Mouse (Mus musculus) kidney, postnatal 0 days (tissue): ENCODE results near the gene Cap2. TPM values are rescaled to one million over a fixed set of nuclear protein-coding genes. Genes with fewer than 3 reads are reported as not detected.

Source experiments
- ATAC-seq: fragments of 200-750 bp; cut with Nextera tagmentation; replicated peaks from 2 replicates; pipeline ENCODE4 v1.8.0; 2017; ENCODE audit warnings: low read depth, moderate number of reproducible peaks, moderate TSS enrichment, moderate library complexity; ENCODE audit not compliant: low FRiP score
- DNase-seq: peaks from one replicate; pipeline ENCODE4 v3.0.0-alpha.2; 2016; ENCODE audit warnings: low spot score
- H3K27ac ChIP-seq: fragments of 300-500 bp; sonication (generic); 2 replicates; pipeline ENCODE4 v1.5.1; 2014; ENCODE audit warnings: mild to moderate bottlenecking
- H3K27me3 ChIP-seq: fragments of 300-500 bp; sonication (generic); 2 replicates; pipeline ENCODE4 v1.6.1; 2014; ENCODE audit warnings: low read length, mixed read lengths; ENCODE audit not compliant: insufficient read depth
- H3K36me3 ChIP-seq: fragments of 300-500 bp; sonication (generic); 2 replicates; pipeline ENCODE4 v1.6.1; 2014; ENCODE audit warnings: low read length, mixed read lengths; ENCODE audit not compliant: insufficient read depth
- H3K4me1 ChIP-seq: fragments of 300-500 bp; sonication (generic); replicated peaks from 2 replicates; pipeline ENCODE4 v1.6.1; 2014; ENCODE audit warnings: antibody characterized with exemption, low read length, mixed read lengths; ENCODE audit not compliant: insufficient read depth
- H3K4me2 ChIP-seq: fragments of 300-500 bp; sonication (generic); 2 replicates; pipeline ENCODE4 v1.6.1; 2014; ENCODE audit warnings: mild to moderate bottlenecking, low read length, moderate library complexity, mixed read lengths
- H3K4me3 ChIP-seq: fragments of 300-500 bp; sonication (generic); replicated peaks from 2 replicates; pipeline ENCODE4 v1.5.1; 2014; ENCODE audit warnings: low read depth, low read length
- H3K9ac ChIP-seq: fragments of 300-500 bp; sonication (generic); 2 replicates; pipeline ENCODE4 v1.6.1; 2014; ENCODE audit warnings: low read depth, low read length
- H3K9me3 ChIP-seq: fragments of 300-500 bp; sonication (generic); replicated peaks from 2 replicates; pipeline ENCODE4 v1.6.1; 2016; ENCODE audit warnings: low read length, inconsistent platforms, mixed read lengths
- CTCF ChIP-seq: IDR thresholded peaks from 2 replicates; pipeline ENCODE4 v1.5.1; 2016; ENCODE audit warnings: antibody characterized with exemption, low read depth, mild to moderate bottlenecking, moderate library complexity
- WGBS: fragments of 180-500 bp; shearing (Covaris S2); extraction: QIAGEN DNeasy Blood & Tissue Kit; methylation state at CpG from one replicate; pipeline ENCODE4 v1.1.7; 2014; 5-methylcytosine and 5-hydroxymethylcytosine counted together
- polyA plus RNA-seq: library from polyadenylated mRNA; unstranded; fragments of >200 nt; fragmentation: Nextera tagmentation; extraction: Ambion mirVana; gene quantifications from 2 replicates; pipeline ENCODE4 v1.2.1, GENCODE M21; 2015

Cap2 gene
- polyA plus RNA-seq, 1 experiment from 2014 or later: 3.6 TPM

- 87% methylated on average over 1 of the region's 1 CpGs for WGBS
- Histone ChIP-seq H3K27ac (no peak overlapping the region), H3K4me2 (no peak overlapping the region), H3K27me3 (no peaks in the 10 kb centered on the region), H3K9ac (no peak overlapping the region), H3K4me3 (no peak overlapping the region), H3K36me3 (peaks cover 27% of the 10 kb centered on the region), H3K4me1 (no peaks in the 10 kb centered on the region), H3K9me3 (no peaks in the 10 kb centered on the region)
- DNase-seq: no peak
- ATAC-seq: no peak
- no peak for TF ChIP-seq CTCF
Measured at GRCm38 (mm10) chr13:46683370-46683769, 181.7 kb downstream of the Cap2 start.

DNA sequence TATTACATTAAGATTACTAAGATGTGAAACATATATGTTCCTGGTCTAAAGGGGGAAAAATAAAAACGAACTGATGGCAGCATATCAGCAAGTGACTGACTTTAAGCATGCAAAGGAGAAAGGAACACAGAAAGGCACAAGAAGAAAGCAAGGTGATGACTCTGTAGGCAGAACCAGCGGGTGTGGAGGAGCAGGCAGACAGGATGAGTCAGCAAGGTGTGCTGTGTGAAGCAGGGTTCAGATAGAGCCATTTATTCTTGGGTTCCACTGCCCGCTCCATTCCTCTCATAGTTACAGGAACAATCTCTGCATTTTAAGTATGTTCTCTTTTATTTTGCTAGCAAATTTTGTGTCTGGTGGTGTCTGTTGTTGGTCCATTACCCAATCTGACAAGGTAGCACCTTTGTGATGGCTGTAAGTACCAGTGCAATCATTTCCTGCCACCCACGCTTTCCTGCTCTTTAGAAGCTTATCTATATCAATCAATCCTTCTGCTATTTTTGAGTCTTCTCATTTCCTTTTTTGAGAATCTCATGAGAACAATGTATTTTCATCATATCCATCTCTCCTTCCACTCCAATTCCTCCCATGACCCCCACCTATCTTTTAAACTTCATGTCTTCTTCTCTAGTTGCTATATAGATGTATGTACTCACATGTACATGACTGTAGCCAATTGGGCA, 189.1 kb downstream of the Cap2 start:
- H3K27ac ChIP-seq: no peak overlapping the region
- DNase-seq: no peak
- no peak for ATAC-seq
- no peak overlapping the region for H3K4me3 ChIP-seq
- H3K4me1 ChIP-seq: no peaks in the 10 kb centered on the region
- H3K4me2 ChIP-seq: no peak overlapping the region
- peaks cover 25% of the 10 kb centered on the region for H3K36me3 ChIP-seq
- no peak for TF ChIP-seq CTCF
- no peak overlapping the region for H3K9ac ChIP-seq
- no peaks in the 10 kb centered on the region for H3K9me3 ChIP-seq
- H3K27me3 ChIP-seq: no peaks in the 10 kb centered on the region
- 82% methylated on average over 4 of the region's 4 CpGs for WGBS

DNA sequence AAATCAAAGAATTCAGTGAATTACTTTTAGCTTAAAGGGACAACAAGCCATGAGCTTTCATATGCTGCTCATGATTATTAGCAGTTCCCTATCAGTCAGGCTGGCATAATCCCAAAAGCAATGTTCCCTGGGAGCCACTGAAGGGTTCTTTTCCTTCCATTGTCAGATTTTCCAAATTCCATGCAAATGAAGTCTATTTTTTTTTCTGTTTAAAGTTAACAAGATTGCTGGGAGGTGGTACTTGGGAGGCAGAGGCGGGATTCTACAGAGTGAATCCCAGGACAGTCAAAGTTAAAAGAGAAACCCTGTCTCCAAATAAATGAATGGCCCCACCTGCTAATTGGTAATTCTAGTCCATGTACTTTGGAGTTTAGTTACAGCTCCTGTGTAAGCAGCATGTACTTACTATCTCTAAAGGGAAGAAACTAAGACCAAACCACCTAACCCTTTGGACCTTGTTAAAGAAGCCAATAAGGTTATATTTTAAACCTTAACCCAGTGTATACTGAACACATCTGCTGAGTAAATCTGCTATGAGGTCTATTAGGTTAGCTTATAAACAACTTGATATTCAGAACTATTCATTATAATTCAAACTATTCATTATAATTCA, 193.8 kb downstream of the Cap2 start:
- 81% methylated on average over 1 of the region's 1 CpGs for WGBS
- H3K4me1 ChIP-seq: no peaks in the 10 kb centered on the region
- TF ChIP-seq CTCF: no peak

DNA sequence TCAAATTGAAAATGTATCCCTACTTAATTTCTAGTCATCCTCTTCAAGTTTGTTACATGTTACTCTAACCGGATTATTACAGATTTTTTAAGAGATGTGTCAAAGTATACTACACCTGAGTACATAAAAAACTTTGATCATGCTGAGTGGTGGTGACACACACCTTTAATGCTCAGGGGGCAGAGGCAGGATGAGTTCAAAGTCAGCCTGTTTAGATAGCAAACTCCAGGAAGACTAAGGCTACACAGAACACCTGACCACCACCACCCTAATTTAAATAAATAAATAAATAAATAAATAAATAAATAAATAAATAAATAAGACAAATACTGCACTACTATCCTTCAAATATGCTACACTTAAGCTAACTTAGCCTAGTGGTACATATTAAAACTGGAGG, 194.3 kb downstream of the Cap2 start:
- 93% methylated on average over 1 of the region's 1 CpGs for WGBS
- Histone ChIP-seq H3K4me1 (no peaks in the 10 kb centered on the region), H3K4me3 (no peak overlapping the region), H3K9me3 (no peaks in the 10 kb centered on the region), H3K27ac (no peak overlapping the region), H3K4me2 (no peak overlapping the region), H3K36me3 (peaks cover 23% of the 10 kb centered on the region), H3K9ac (no peak overlapping the region), H3K27me3 (no peaks in the 10 kb centered on the region)
- ATAC-seq: no peak
- DNase-seq: no peak
- TF ChIP-seq CTCF: no peak

More for the DNA sequence above, 193.8 kb downstream of the Cap2 start:
- no peaks in the 10 kb centered on the region for H3K9me3 ChIP-seq
- H3K36me3 ChIP-seq: peaks cover 23% of the 10 kb centered on the region
- no peak overlapping the region for H3K4me3 ChIP-seq
- ATAC-seq: no peak
- no peak overlapping the region for H3K27ac ChIP-seq
- no peaks in the 10 kb centered on the region for H3K27me3 ChIP-seq
- DNase-seq: no peak
- no peak overlapping the region for H3K9ac ChIP-seq
- H3K4me2 ChIP-seq: no peak overlapping the region

- no peak overlapping the region for H3K4me3 ChIP-seq
- H3K4me2 ChIP-seq: no peak overlapping the region
- H3K9me3 ChIP-seq: no peaks in the 10 kb centered on the region
- DNase-seq (no peak), ATAC-seq (no peak)
- H3K27ac ChIP-seq: no peak overlapping the region
- H3K27me3 ChIP-seq: no peaks in the 10 kb centered on the region
- WGBS: 92% methylated on average over 2 of the region's 2 CpGs
- H3K36me3 ChIP-seq: peaks cover 26% of the 10 kb centered on the region
- no peaks in the 10 kb centered on the region for H3K4me1 ChIP-seq
- no peak overlapping the region for H3K9ac ChIP-seq
- TF ChIP-seq CTCF: no peak
Measured at GRCm38 (mm10) chr13:46696788-46697187, 195.1 kb downstream of the Cap2 start.

DNA sequence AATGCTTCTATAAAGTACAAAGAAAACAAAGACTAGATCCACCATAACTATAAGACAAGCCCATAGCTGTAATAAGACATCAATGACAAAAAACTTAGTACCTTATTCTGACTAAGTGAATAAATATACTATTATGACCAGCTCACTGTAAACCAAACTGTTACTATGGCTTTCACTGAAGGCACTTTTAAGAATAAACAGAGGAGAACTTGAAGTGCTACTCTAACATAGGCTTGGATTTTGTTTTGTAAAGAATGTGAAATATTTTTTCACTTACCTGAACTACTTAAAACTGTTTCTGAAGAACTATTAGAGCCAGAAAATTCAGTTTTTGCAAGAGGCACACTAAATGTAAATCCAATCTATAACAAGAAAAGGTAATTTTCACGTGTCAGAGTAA, 197.7 kb downstream of the Cap2 start:
- Histone ChIP-seq H3K27ac (no peak overlapping the region), H3K4me3 (no peak overlapping the region), H3K9ac (no peak overlapping the region), H3K36me3 (peaks cover 25% of the 10 kb centered on the region), H3K9me3 (no peaks in the 10 kb centered on the region), H3K27me3 (no peaks in the 10 kb centered on the region), H3K4me1 (no peaks in the 10 kb centered on the region), H3K4me2 (no peak overlapping the region)
- DNase-seq (no peak), ATAC-seq (no peak)
- no peak for TF ChIP-seq CTCF
- 87% methylated on average over 1 of the region's 1 CpGs for WGBS

Other genes starting within 250 kb of the Cap2 start
- 0.26 and 0.46 TPM in 2 replicates for gene Stmnd1, start 228.1 kb upstream of the Cap2 start, polyA plus RNA-seq
- gene Rbm24, start 83.4 kb upstream of the Cap2 start, polyA plus RNA-seq: 1.0 and 1.2 TPM in 2 replicates
- 11.1 and 13.3 TPM in 2 replicates for gene Fam8a1, start 167.7 kb downstream of the Cap2 start, polyA plus RNA-seq
- gene Nup153, start 226.1 kb downstream of the Cap2 start, polyA plus RNA-seq: 15.3 and 17.7 TPM in 2 replicates